Mouse (Mus musculus) small intestine, adult 10 weeks (tissue): ENCODE data around the gene Olfr1491. TPM values are rescaled to one million over a fixed set of nuclear protein-coding genes. Genes with fewer than 3 reads are reported as not detected.

Source experiments
- polyA plus RNA-seq: library from polyadenylated mRNA; stranded (reverse); fragments of 350-450 nt; fragmentation: Illumina TruSeq; extraction: RNeasy Lipid Tissue Mini Kit (QIAGEN cat#74804); gene quantifications from one replicate; pipeline ENCODE4 v1.2.3, GENCODE M21; 2014; ENCODE audit warnings: low replicate concordance

Gene Olfr1491
- polyA plus RNA-seq, result not detected

DNA sequence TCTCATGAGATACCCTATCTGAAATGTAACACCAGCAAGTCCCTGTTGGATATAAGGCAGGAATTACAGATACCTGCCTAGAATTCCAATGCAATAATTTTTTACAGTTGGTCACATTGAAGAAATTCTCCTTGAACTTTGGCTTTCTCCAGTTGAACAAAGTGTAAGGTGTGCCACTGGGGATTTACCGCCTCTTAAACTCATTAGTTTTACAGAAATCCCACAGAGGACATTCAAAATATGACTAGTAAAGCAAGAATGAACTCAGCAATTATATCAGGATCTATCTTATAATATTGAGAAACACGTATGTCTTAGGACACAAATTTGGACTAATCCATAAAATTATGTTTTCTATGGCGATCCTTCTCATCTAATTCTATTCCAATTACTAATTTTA, at the start of gene Olfr1491:
TSS of gene Olfr1491 (plus strand) at position 301 of the 400 bp plus-strand sequence.

GRCm38 (mm10) chr19:13650791-13651190, 46.3 kb upstream of the Olfr1491 start, which contains the start of gene Olfr1490:
Olfr1490 (plus strand) TSS chr19:13651091.

DNA sequence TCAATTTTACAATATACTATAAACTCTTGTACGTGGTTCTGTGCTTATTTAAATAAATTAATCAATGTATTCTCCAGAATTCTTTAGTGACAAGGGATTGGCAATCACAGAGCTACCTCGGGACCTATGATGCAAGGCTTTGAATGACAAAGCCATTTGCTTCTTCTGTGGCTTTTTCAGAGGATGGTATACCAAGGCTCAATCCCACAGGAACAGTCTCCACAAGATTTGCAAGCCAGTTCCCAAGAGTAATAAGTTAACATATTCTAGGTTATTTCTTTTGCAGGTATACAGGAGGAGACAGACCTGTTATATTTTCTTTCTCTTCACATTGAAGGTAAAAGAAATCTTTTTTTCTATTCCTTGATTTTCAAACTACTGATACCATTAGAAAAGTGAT, 25.9 kb downstream of the Olfr1491 start, which contains the start of gene Olfr1493-ps1:
TSS of gene Olfr1493-ps1 (plus strand) at position 301 of the 400 bp plus-strand sequence.

DNA sequence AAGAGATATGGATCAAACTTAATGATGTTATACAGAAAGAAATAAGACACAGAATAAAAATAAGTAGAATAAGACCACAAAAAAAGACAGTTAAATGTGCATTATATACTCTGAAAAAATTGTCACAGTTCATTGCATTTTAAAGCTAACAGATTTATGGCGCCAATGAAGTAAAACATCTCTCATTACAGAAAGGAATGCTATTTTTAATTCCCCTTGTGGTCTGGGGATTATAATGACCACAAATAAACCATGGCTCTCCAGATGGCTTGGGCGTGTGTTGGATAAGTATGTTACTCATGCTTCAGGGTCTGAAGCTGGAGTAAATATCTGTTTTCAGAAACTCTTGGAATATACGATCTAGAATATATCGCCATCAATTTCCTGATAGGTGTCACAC, 42.4 kb downstream of the Olfr1491 start, which contains the start of gene Olfr1494:
TSS of gene Olfr1494 (plus strand) at position 301 of the 400 bp plus-strand sequence.

Other genes starting within 250 kb of the Olfr1491 start
- gene Olfr1472, start 241.2 kb upstream of the Olfr1491 start, polyA plus RNA-seq, result not detected
- not detected for gene Olfr1474, start 227.7 kb upstream of the Olfr1491 start, polyA plus RNA-seq
- gene Olfr1475, start 217.1 kb upstream of the Olfr1491 start, polyA plus RNA-seq, result not detected
- not detected for gene Olfr1477, start 196.7 kb upstream of the Olfr1491 start, polyA plus RNA-seq
- gene Olfr1480, start 169.4 kb upstream of the Olfr1491 start, polyA plus RNA-seq, result not detected
- not detected for gene Olfr1484, start 113.8 kb upstream of the Olfr1491 start, polyA plus RNA-seq
- gene Olfr1487, start 79.9 kb upstream of the Olfr1491 start, polyA plus RNA-seq, result not detected
- not detected for gene Olfr1489, start 65.6 kb upstream of the Olfr1491 start, polyA plus RNA-seq
- gene Olfr1490, start 46.2 kb upstream of the Olfr1491 start, polyA plus RNA-seq, result not detected
- gene Olfr1493-ps1, start 26.0 kb downstream of the Olfr1491 start, polyA plus RNA-seq, result not detected
- gene Olfr1494, start 42.5 kb downstream of the Olfr1491 start, polyA plus RNA-seq, result not detected
- not detected for gene Olfr1495, start 67.3 kb downstream of the Olfr1491 start, polyA plus RNA-seq
- gene Olfr1496, start 80.6 kb downstream of the Olfr1491 start, polyA plus RNA-seq, result not detected
- gene Olfr1497, start 100.9 kb downstream of the Olfr1491 start, polyA plus RNA-seq, result not detected
- not detected for gene Olfr1499, start 122.2 kb downstream of the Olfr1491 start, polyA plus RNA-seq
- gene Olfr1500, start 133.2 kb downstream of the Olfr1491 start, polyA plus RNA-seq, result not detected
- gene Olfr1501, start 153.4 kb downstream of the Olfr1491 start, polyA plus RNA-seq, result not detected
- not detected for gene Olfr1502, start 164.5 kb downstream of the Olfr1491 start, polyA plus RNA-seq
- not detected for gene Olfr1504, start 200.7 kb downstream of the Olfr1491 start, polyA plus RNA-seq
- not detected for gene Olfr1505, start 216.3 kb downstream of the Olfr1491 start, polyA plus RNA-seq